In the genomic region with DNA sequence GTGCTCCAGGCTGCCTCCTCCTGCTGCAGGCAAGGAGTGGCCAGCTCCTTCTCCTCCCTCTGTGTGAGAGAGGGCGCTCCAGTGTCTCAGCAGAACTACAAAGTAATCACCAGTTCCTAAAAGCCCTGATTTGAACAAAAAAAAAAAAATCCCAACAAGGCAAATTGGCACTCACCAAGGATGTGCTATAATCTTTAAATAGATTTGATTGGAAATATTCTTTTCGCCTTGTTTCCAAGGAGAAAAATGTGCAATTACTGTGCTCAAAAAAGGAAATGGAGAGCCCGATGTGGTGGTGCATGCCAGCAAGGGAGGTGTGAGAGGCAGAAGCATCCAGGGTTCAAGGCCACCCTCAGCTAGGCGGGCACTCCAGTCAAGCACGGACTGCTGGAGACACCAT, we compare ENCODE assay signal across 13 mouse cellular contexts.
"Had no signal": no experiment of that assay in that cellular context is flagged by ENCODE, and none has a peak within 500 bp of the region (broad histone marks: within the 10 kb centered on the region; RNA-seq: fewer than 3 reads in every experiment).

No protein-coding gene starts in this region.

- DNase-seq: kidney, postnatal 14 days; lung, embryonic 14.5 days; lung, postnatal 10 days; lung, postnatal 4 days; right cerebral cortex, postnatal 14 days; thymus, postnatal 36 days had no signal

- H3K9me3 ChIP-seq: kidney, embryonic 15.5 days; limb, embryonic 15.5 days; liver, embryonic 12.5 days; midbrain, embryonic 15.5 days; neural tube, embryonic 13.5 days; stomach, embryonic 15.5 days had no signal

- H3K4me3 ChIP-seq: kidney, embryonic 15.5 days; limb, embryonic 15.5 days; liver, embryonic 12.5 days; midbrain, embryonic 15.5 days; neural tube, embryonic 13.5 days; stomach, embryonic 15.5 days had no signal

- ATAC-seq: liver, embryonic 12.5 days; midbrain, embryonic 15.5 days had no signal

- H3K4me2 ChIP-seq: kidney, embryonic 15.5 days; limb, embryonic 15.5 days; liver, embryonic 12.5 days; lung, embryonic 14.5 days; midbrain, embryonic 11.5 days; midbrain, embryonic 15.5 days; neural tube, embryonic 13.5 days; stomach, embryonic 15.5 days had no signal

- H3K36me3 ChIP-seq: liver, embryonic 12.5 days; midbrain, embryonic 15.5 days; stomach, embryonic 15.5 days had no signal

- H3K27ac ChIP-seq: kidney, embryonic 15.5 days; limb, embryonic 15.5 days; liver, embryonic 12.5 days; midbrain, embryonic 15.5 days; neural tube, embryonic 13.5 days; stomach, embryonic 15.5 days had no signal

- H3K9ac ChIP-seq: kidney, embryonic 15.5 days; limb, embryonic 15.5 days; liver, embryonic 12.5 days; lung, embryonic 14.5 days; midbrain, embryonic 15.5 days; neural tube, embryonic 13.5 days; stomach, embryonic 15.5 days had no signal

- H3K27me3 ChIP-seq: kidney, embryonic 15.5 days; limb, embryonic 15.5 days; liver, embryonic 12.5 days; midbrain, embryonic 15.5 days; neural tube, embryonic 13.5 days; stomach, embryonic 15.5 days had no signal
